Mouse (Mus musculus) gastrocnemius, adult 8-10 months (tissue): ENCODE data around the gene Rnf166. TPM values are rescaled to one million over a fixed set of nuclear protein-coding genes. Genes with fewer than 3 reads are reported as not detected.

Experiments
- DNase-seq, 2 experiments: peaks; one replicate each; pipeline ENCODE4 v3.0.0; 2022; ENCODE audit warnings: low spot score in 2 of 2
- total RNA-seq, 4 experiments: library from RNA; stranded (reverse); gene quantifications; 2 replicates each; pipeline ENCODE4 v1.2.4; 2022

Gene Rnf166
- total RNA-seq, 4 experiments from 2014 or later, result 29.9 to 37.5 (median 32.4) TPM

GRCm38 (mm10) chr8:122469965-122470364 is 5.9 kb downstream of the Rnf166 start:
- DNase-seq, result no peak

GRCm38 (mm10) chr8:122469407-122469806 is 6.5 kb downstream of the Rnf166 start:
- DNase-seq, result no peak

- DNase-seq, result no peak
Observed at GRCm38 (mm10) chr8:122467816-122468215, 8.0 kb downstream of the Rnf166 start.

- no peak for DNase-seq
Observed at GRCm38 (mm10) chr8:122464985-122465384, 10.9 kb downstream of the Rnf166 start.

- no peak for DNase-seq
Observed at GRCm38 (mm10) chr8:122463651-122464640, 11.9 kb downstream of the Rnf166 start.

- no peak for DNase-seq
Observed at GRCm38 (mm10) chr8:122462510-122462909, 13.4 kb downstream of the Rnf166 start.

GRCm38 (mm10) chr8:122461473-122462148 is 14.3 kb downstream of the Rnf166 start:
- DNase-seq, result no peak

- peak; percentile 73 to 81 for DNase-seq
Observed at GRCm38 (mm10) chr8:122460524-122461472, 15.1 kb downstream of the Rnf166 start, which contains the start of gene Snai3. TSS of gene Snai3 (minus strand) at chr8:122460733.

- DNase-seq, result no peak
Observed at GRCm38 (mm10) chr8:122459990-122460389, 15.9 kb downstream of the Rnf166 start.

GRCm38 (mm10) chr8:122459218-122459900 is 16.5 kb downstream of the Rnf166 start:
- DNase-seq, result no peak

GRCm38 (mm10) chr8:122457171-122457570 is 18.7 kb downstream of the Rnf166 start:
- DNase-seq, result no peak

GRCm38 (mm10) chr8:122454409-122454808 is 21.5 kb downstream of the Rnf166 start:
- no peak for DNase-seq

GRCm38 (mm10) chr8:122452154-122452553 is 23.7 kb downstream of the Rnf166 start:
- DNase-seq, result peak in 1 of 2 experiments; percentile 79

- DNase-seq, result peak; percentile 61 to 80
Observed at GRCm38 (mm10) chr8:122451161-122451703, 24.6 kb downstream of the Rnf166 start.

GRCm38 (mm10) chr8:122445203-122445602 is 30.7 kb downstream of the Rnf166 start:
- no peak for DNase-seq

GRCm38 (mm10) chr8:122444058-122444748 is 31.7 kb downstream of the Rnf166 start:
- peak; percentile 71 to 80 for DNase-seq

GRCm38 (mm10) chr8:122443262-122444006 is 32.4 kb downstream of the Rnf166 start, which contains the start of gene Mvd:
TSS of gene Mvd (minus strand) at chr8:122443422.
- DNase-seq, result peak; percentile 99

- no peak for DNase-seq
Observed at GRCm38 (mm10) chr8:122442781-122443180, 33.1 kb downstream of the Rnf166 start.

- no peak for DNase-seq
Observed at GRCm38 (mm10) chr8:122442356-122442755, 33.5 kb downstream of the Rnf166 start.
